Mouse (Mus musculus) limb, embryonic 13.5 days (tissue): ENCODE data around the gene Tpk1. TPM values are rescaled to one million over a fixed set of nuclear protein-coding genes. Genes with fewer than 3 reads are reported as not detected.
A peak's percentile ranks its signal among the peaks of the same experiment; 100 is the strongest.

Experiments used
- ATAC-seq: fragments of 200-750 bp; cut with Nextera tagmentation; 2 replicates; pipeline ENCODE4 v1.8.0; 2017; ENCODE audit warnings: low read depth, moderate number of reproducible peaks, moderate TSS enrichment; ENCODE audit not compliant: low FRiP score
- H3K27ac ChIP-seq: fragments of 300-500 bp; sonication (generic); 2 replicates; pipeline ENCODE4 v1.5.1; 2015; ENCODE audit warnings: inconsistent platforms, mild to moderate bottlenecking, moderate library complexity
- H3K27me3 ChIP-seq: fragments of 300-500 bp; sonication (generic); 2 replicates; pipeline ENCODE4 v1.6.1; 2015; ENCODE audit warnings: mild to moderate bottlenecking, inconsistent platforms
- H3K36me3 ChIP-seq: fragments of 300-500 bp; sonication (generic); 2 replicates; pipeline ENCODE4 v1.6.1; 2015; ENCODE audit warnings: inconsistent platforms, mild to moderate bottlenecking, moderate library complexity
- H3K4me1 ChIP-seq: fragments of 300-500 bp; sonication (generic); 2 replicates; pipeline ENCODE4 v1.6.1; 2015; ENCODE audit warnings: inconsistent platforms
- H3K4me2 ChIP-seq: fragments of 300-500 bp; sonication (generic); replicated peaks from 2 replicates; pipeline ENCODE4 v1.6.1; 2015; ENCODE audit warnings: inconsistent platforms, mild to moderate bottlenecking, moderate library complexity
- H3K4me3 ChIP-seq: fragments of 300-500 bp; sonication (generic); 2 replicates; pipeline ENCODE4 v1.5.1; 2015; ENCODE audit warnings: moderate library complexity, mild to moderate bottlenecking, inconsistent platforms
- H3K9ac ChIP-seq: fragments of 300-500 bp; sonication (generic); 2 replicates; pipeline ENCODE4 v1.6.1; 2015; ENCODE audit warnings: mild to moderate bottlenecking, inconsistent platforms
- H3K9me3 ChIP-seq: fragments of 300-500 bp; sonication (generic); 2 replicates; pipeline ENCODE4 v1.6.1; 2016; ENCODE audit warnings: inconsistent platforms
- WGBS: fragments of 180-500 bp; shearing (Covaris S2); methylation state at CpG from one replicate; pipeline ENCODE4 v1.1.7; 2015; 5-methylcytosine and 5-hydroxymethylcytosine counted together
- polyA plus RNA-seq: library from polyadenylated mRNA; unstranded; fragments of >200 nt; fragmentation: Nextera tagmentation; extraction: Ambion mirVana; gene quantifications from 2 replicates; pipeline ENCODE4 v1.2.1, GENCODE M21; 2015

The Tpk1 gene
- polyA plus RNA-seq, 1 experiment from 2014 or later, result 9.0 TPM

DNA sequence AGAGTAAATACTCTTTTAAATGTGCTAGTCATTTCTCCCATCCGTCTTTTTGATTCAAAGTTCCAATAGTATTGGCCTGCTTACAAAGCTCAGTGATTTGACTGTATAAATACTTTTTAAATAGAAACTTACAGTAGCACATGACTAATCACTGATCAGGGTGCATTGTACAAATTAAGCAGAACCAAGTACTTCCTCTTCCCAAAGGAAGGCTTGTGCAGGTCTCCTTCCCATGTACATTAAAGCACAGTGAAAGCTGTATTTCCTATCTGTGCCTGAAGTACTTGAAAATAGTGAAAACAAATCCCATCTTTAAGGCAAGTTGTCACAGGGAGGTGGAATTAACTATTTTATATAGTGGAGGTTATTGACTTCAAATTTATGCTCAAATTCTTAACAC, 119.5 kb downstream of the Tpk1 start:
- Histone ChIP-seq H3K9ac (no peak overlapping the region), H3K9me3 (no peaks in the 10 kb centered on the region), H3K4me3 (no peak overlapping the region), H3K36me3 (no peaks in the 10 kb centered on the region), H3K27me3 (no peaks in the 10 kb centered on the region), H3K4me2 (no peak overlapping the region), H3K4me1 (no peaks in the 10 kb centered on the region), H3K27ac (no peak overlapping the region)
- ATAC-seq, result no peak
- 84% methylated on average over 1 of the region's 1 CpGs for WGBS

DNA sequence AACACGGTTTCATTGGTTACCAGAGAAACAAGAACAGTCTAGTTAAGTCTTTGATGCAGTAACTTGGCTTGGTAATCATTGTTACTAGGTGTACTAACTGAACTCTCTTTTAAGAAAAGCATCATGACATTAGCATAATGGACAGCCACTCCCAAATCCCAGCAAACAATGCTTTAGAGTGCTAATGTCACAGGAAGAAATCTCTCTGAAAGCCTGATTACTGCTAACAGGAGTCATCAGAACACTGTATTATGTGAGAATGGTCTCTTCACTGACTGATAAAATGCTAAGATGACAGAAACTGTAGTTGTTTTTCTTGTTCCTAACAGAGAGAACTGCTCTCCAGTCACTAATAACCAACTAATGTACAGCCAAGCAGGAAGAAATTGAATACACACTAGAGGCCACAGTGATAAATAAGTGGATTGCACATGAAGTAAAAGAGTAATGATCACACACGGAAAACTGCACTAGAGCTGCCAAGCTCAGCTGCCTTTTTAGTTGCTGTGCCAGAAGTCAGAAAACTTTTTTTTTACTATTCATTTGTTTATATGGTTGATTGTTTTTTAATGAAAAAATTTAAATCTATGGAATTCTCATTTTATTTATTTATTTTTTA, 128.7 kb downstream of the Tpk1 start:
- Histone ChIP-seq H3K9ac (no peak overlapping the region), H3K27me3 (no peaks in the 10 kb centered on the region), H3K4me1 (no peaks in the 10 kb centered on the region), H3K9me3 (no peaks in the 10 kb centered on the region), H3K4me2 (no peak overlapping the region), H3K36me3 (no peaks in the 10 kb centered on the region), H3K4me3 (no peak overlapping the region), H3K27ac (no peak overlapping the region)
- WGBS, result 81% methylated on average over 2 of the region's 2 CpGs
- ATAC-seq, result no peak

DNA sequence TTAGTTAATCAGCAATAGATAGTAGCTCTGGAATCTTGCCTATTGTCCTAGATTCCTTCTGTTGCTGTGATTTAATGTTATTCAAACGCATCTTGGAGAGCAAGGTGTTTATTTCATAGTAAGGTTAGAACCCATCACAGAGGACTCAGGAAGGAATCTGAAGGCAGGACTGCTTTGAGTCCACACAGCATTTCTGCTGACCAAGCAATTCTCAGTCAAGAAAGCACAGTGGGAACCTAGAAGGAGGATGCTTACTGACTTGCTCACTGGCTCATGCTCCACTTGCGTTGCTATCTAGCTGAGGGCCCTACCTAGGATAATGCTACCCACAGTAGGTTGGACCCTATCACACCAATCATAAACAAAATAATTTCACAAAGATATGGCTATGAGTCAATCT, 130.6 kb downstream of the Tpk1 start:
- Histone ChIP-seq H3K27me3 (no peaks in the 10 kb centered on the region), H3K4me2 (no peak overlapping the region), H3K4me3 (no peak overlapping the region), H3K9me3 (no peaks in the 10 kb centered on the region), H3K36me3 (no peaks in the 10 kb centered on the region), H3K9ac (no peak overlapping the region), H3K27ac (no peak overlapping the region), H3K4me1 (no peaks in the 10 kb centered on the region)
- 94% methylated on average over 2 of the region's 2 CpGs for WGBS
- no peak for ATAC-seq

DNA sequence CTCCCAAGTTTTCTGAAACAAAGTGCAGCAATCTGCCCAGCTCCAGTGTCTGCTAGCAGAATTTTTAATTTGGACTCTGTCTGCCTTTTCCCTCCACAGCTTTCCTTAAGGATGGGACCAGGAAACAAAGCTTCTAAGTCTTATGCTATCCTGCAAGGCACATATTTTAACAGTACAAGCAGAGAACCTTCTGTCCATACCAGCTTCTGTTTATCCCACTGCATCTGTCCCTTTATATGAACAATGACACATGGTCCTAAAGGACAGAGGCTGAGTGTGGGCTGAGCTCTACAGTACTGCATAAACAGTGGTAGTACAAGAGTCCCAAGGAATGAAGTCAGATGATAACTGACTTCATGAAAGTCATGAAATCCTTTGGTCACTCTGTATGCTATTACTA, 132.8 kb downstream of the Tpk1 start:
- Histone ChIP-seq H3K4me1 (no peaks in the 10 kb centered on the region), H3K4me3 (no peak overlapping the region), H3K9me3 (no peaks in the 10 kb centered on the region), H3K36me3 (no peaks in the 10 kb centered on the region), H3K27me3 (no peaks in the 10 kb centered on the region), H3K9ac (no peak overlapping the region), H3K4me2 (no peak overlapping the region), H3K27ac (no peak overlapping the region)
- ATAC-seq, result no peak

DNA sequence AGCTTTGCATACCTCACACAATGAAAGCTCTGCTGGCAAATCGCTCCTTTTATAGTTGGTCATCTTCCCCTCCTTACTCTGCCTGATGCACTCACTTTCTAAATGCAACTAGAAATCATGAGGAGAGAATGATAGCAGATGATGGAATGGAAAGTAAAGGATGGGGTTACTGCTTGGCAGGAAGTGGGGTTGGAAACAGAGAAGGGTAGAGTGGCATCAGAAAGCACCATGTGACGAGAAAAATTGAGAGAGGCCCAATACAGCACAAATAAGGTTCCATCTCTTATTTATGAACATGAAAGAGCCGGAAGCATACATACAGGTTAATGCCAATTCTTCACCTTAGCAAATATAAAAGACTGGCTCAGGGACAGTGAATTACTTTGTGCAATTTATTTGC, 133.3 kb downstream of the Tpk1 start:
- WGBS, result 80% methylated on average over 3 of the region's 3 CpGs
- Histone ChIP-seq H3K4me1 (no peaks in the 10 kb centered on the region), H3K9me3 (no peaks in the 10 kb centered on the region), H3K4me2 (no peak overlapping the region), H3K36me3 (no peaks in the 10 kb centered on the region), H3K27me3 (no peaks in the 10 kb centered on the region), H3K27ac (no peak overlapping the region), H3K4me3 (no peak overlapping the region), H3K9ac (no peak overlapping the region)
- ATAC-seq, result no peak

DNA sequence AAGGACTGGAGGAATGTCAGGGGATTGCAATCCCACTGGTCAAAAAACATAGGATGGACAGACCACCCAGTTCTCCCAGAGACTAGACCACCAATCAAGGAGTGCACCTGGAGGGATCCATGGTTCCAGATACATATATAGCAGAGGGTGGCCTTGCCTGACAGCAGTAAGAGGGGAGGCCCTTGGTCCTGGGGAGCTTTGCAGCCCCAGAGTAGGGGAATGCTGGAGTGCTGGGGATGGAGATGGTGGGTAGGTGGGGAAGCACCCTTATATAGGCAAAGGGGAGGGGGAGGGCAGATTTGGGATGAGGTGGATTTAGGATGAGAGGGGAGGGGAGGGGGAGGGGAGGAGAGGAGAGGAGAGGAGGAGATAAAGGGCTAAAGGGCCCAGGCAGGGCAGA, 134.1 kb downstream of the Tpk1 start:
- H3K36me3 ChIP-seq, result no peaks in the 10 kb centered on the region
- H3K4me2 ChIP-seq, result no peak overlapping the region
- no peaks in the 10 kb centered on the region for H3K4me1 ChIP-seq
- H3K4me3 ChIP-seq, result no peak overlapping the region
- no peak overlapping the region for H3K27ac ChIP-seq
- H3K27me3 ChIP-seq, result no peaks in the 10 kb centered on the region
- H3K9me3 ChIP-seq, result no peaks in the 10 kb centered on the region
- ATAC-seq, result no peak
- no peak overlapping the region for H3K9ac ChIP-seq

DNA sequence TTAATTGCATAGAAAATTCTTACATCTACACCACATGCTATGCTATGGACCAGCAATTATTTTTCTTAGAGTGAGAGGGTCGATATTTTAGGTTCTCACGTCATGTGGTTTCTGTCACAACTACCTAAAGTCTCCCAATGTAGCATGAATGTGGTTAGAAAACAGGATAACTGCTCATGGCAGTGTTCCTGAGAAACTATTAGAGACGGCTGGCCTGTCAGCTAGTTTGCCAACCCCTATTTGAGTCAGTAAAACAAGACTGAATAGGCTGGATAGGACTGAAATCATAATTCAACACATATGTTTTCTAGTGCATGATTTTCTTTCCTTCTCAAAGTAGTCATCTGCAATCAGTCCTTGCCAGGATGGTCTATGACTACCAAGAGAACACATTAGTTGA, 137.1 kb downstream of the Tpk1 start:
- Histone ChIP-seq H3K4me1 (no peaks in the 10 kb centered on the region), H3K9me3 (no peaks in the 10 kb centered on the region), H3K27ac (no peak overlapping the region), H3K27me3 (no peaks in the 10 kb centered on the region), H3K4me2 (no peak overlapping the region), H3K36me3 (no peaks in the 10 kb centered on the region), H3K9ac (no peak overlapping the region), H3K4me3 (no peak overlapping the region)
- ATAC-seq, result 0 out of 2 replicates have a peak, but pooled peaks have one; percentile 44
- 51% methylated on average over 3 of the region's 3 CpGs for WGBS

DNA sequence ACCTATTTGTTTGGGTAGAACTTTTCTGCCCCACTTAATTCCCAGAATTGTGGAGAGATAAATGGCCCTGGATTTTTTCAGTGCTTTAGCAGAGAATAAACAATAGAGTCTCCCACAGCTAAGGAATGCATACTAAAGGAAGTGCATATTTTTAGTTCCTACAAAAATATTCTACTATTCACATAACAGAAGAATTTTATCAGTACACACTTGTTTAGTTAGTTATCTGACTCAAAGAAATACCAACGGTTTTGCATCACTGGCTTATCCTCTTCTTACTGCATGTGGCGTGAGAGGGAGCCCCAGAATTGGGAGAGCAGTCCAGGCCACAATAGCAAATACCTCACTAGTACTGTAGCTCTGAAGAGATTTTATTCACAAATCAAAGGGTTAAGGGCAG, 141.1 kb downstream of the Tpk1 start:
- Histone ChIP-seq H3K9ac (no peak overlapping the region), H3K27ac (no peak overlapping the region), H3K4me3 (no peak overlapping the region), H3K4me2 (no peak overlapping the region), H3K9me3 (no peaks in the 10 kb centered on the region), H3K4me1 (no peaks in the 10 kb centered on the region; the same call in 1 of the 2 replicates), H3K36me3 (no peaks in the 10 kb centered on the region), H3K27me3 (no peaks in the 10 kb centered on the region)
- 69% methylated on average over 2 of the region's 2 CpGs for WGBS
- no peak for ATAC-seq

DNA sequence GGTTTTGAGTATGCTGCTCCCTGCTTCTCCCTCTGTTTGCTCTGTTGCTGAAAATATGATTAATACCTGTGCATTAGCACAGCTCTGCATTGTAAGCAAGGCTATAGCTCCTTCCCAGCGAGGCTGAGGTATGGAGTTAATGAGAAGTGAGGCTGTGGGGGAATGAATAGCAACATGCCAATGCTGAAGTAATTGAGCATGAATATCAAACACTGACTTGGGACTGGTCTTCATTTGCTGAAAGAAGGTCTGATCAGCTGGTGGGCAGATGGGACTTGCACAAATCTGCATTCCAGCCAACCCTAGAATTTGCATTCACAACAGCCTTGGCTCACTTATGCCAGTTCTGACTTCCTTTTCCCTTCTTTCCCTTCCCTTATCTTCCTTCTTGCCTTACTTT, 144.0 kb downstream of the Tpk1 start:
- H3K36me3 ChIP-seq, result no peaks in the 10 kb centered on the region
- no peak for ATAC-seq
- no peaks in the 10 kb centered on the region; the same call in 1 of the 2 replicates for H3K4me1 ChIP-seq
- no peak overlapping the region for H3K27ac ChIP-seq
- no peaks in the 10 kb centered on the region for H3K9me3 ChIP-seq
- WGBS, result 51% methylated on average over 1 of the region's 1 CpGs
- H3K4me3 ChIP-seq, result no peak overlapping the region
- no peak overlapping the region for H3K9ac ChIP-seq
- H3K4me2 ChIP-seq, result no peak overlapping the region
- no peaks in the 10 kb centered on the region for H3K27me3 ChIP-seq

DNA sequence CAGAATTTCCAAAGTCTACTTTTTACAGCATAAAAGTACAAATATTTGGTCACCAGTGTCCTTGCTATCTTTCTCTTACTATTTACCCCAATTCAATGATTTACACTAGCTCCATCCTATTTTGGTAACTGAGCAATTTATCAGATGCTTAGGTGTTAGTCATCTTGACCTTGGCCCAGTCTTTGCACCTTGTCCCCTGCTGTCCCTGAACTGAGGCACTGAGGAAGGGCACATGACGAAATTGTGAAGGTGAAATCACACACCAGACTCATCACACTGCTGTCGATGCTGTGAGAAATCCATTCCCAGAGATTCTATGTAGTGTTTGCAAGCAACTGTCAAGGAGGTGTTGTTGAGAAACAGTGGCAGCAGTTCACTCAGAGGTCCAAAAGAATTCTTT, 145.9 kb downstream of the Tpk1 start:
- no peaks in the 10 kb centered on the region for H3K9me3 ChIP-seq
- H3K4me2 ChIP-seq, result no peak overlapping the region
- H3K27ac ChIP-seq, result no peak overlapping the region
- WGBS, result 62% methylated on average over 2 of the region's 2 CpGs
- H3K9ac ChIP-seq, result no peak overlapping the region
- no peak for ATAC-seq
- no peaks in the 10 kb centered on the region for H3K36me3 ChIP-seq
- H3K27me3 ChIP-seq, result no peaks in the 10 kb centered on the region
- no peak overlapping the region for H3K4me3 ChIP-seq
- no peaks in the 10 kb centered on the region; the same call in 1 of the 2 replicates for H3K4me1 ChIP-seq

DNA sequence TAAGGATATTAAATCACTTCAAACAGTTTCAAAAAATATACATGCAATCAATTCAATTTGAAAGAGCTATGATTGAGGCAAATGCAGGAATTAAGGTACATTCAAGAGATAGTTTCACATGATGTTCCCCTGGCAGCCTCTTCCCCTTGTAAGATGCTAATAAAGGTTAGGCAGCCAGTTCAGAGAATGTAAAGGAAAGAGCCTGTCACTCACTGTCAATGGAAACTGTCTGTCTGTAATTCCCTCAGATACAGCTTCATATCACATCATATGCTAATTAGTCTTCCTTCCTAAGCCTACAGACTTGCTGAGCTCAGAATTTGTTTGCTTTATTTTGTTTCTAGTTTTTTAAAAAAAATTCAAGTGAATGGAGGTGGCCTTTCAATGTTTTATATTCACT, 147.7 kb downstream of the Tpk1 start:
- H3K9me3 ChIP-seq, result no peaks in the 10 kb centered on the region
- no peaks in the 10 kb centered on the region for H3K27me3 ChIP-seq
- no peak overlapping the region for H3K27ac ChIP-seq
- H3K4me2 ChIP-seq, result no peak overlapping the region
- H3K9ac ChIP-seq, result no peak overlapping the region
- H3K4me1 ChIP-seq, result no peaks in the 10 kb centered on the region; the same call in 1 of the 2 replicates
- ATAC-seq, result no peak
- no peak overlapping the region for H3K4me3 ChIP-seq
- H3K36me3 ChIP-seq, result no peaks in the 10 kb centered on the region

DNA sequence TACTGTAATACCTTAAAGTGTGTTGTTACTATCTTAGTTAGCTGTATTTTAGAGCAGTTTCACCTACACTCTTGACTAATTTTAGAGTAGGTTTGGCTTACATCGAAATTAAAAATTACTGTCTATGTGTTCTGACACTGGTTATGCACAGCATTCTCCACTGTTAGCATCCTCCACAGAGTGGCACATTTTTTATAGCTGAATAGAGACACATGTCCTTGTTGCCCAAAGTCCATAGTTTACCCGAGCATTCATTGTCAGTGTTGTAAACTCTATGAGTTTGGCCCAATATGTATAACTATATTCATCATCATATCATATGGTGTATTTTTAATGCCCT, 148.8 kb downstream of the Tpk1 start:
- 84% methylated on average over 2 of the region's 2 CpGs for WGBS
- Histone ChIP-seq H3K9ac (no peak overlapping the region), H3K4me1 (no peaks in the 10 kb centered on the region; the same call in 1 of the 2 replicates), H3K4me2 (no peak overlapping the region), H3K4me3 (no peak overlapping the region), H3K36me3 (no peaks in the 10 kb centered on the region), H3K27me3 (no peaks in the 10 kb centered on the region), H3K9me3 (no peaks in the 10 kb centered on the region), H3K27ac (no peak overlapping the region)
- no peak for ATAC-seq

DNA sequence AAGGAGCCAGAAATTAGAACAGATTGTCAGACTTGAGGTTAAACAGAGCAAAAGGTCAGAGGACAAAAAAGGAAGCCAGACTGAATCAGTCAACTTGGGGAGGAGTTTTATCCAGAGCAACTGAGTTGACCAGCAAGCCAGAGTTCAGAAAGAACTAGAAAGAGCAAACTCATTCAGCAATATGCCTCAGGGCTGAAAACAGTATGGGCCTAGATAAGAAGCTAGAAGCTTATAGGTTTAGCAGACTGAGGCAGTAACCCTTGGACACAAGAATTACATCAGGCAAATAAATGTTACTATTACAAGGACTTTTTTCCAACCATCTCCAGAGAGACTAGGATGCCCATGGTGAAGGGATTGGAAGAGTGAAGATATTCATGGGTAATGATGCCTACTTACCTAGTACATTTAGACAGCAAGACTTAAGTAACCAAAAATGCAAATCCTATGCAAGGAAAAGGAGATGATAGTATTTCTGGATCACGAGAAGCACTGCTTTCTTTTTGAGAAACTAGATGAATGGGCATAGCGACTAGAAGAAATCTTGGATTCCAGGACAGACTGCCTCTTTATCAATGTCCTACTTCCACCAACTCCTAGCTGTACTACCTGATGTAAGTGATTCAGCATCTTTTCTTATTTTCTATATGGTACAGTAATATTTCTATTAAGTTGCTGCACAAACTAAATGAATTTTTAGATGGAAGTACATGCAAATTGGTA, 149.3 kb downstream of the Tpk1 start:
- H3K4me2 ChIP-seq, result no peak overlapping the region
- WGBS, result 92% methylated on average over 2 of the region's 2 CpGs
- H3K9me3 ChIP-seq, result no peaks in the 10 kb centered on the region
- H3K4me1 ChIP-seq, result no peaks in the 10 kb centered on the region; the same call in 1 of the 2 replicates
- H3K27ac ChIP-seq, result no peak overlapping the region
- H3K4me3 ChIP-seq, result no peak overlapping the region
- no peaks in the 10 kb centered on the region for H3K27me3 ChIP-seq
- no peaks in the 10 kb centered on the region for H3K36me3 ChIP-seq
- H3K9ac ChIP-seq, result no peak overlapping the region
- ATAC-seq, result no peak
